Comparison of ENCODE assay signal across 16 mouse cellular contexts in the genomic region with DNA sequence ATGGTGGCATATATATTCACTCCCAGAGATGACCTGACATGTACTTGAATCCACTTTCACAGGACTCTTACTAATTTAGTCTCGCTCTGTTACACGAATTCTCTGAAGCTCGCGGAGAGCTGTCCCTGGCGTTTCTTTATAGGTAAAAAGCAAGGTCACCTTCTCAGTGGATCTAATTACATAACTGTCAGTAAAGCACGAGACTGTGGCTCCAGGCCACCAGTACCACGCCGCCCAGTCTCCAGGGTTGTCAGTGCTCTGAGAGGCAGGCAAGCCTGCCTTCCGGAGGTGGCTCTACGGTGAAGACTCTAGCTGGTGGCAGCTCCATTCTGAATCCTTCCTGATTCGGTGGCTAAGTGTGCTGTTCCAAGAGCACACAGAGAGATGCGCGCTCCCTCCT. TPM values are rescaled to one million over a fixed set of nuclear protein-coding genes. Genes with fewer than 3 reads are reported as not detected.
DNase-seq lines count a peak whose midpoint lies in the region; ATAC-seq and TF ChIP-seq lines count a peak whose summit lies in the region.
"Had no signal": no experiment of that assay in that cellular context is flagged by ENCODE, and none has a peak within 500 bp of the region (broad histone marks: within the 10 kb centered on the region; RNA-seq: fewer than 3 reads in every experiment).

No protein-coding gene starts in this region.

- H3K4me1 ChIP-seq in hindbrain, embryonic 13.5 days (replicated peaks), result 0 out of 2 replicates have a peak, but pooled peaks cover 6% of the 10 kb centered on the region
- peaks cover 18% of the 10 kb centered on the region for H3K4me1 ChIP-seq in hindbrain, embryonic 10.5 days (replicated peaks)
- H3K4me1 ChIP-seq in brown adipose tissue, adult 24 weeks (ENCODE audit: control insufficient read depth, insufficient read depth, insufficient read length, low read length), result no peaks in the 10 kb centered on the region
- no peaks in the 10 kb centered on the region for H3K4me1 ChIP-seq in heart, postnatal 0 days (ENCODE audit: control insufficient read depth, insufficient read depth)
- peaks cover 17% of the 10 kb centered on the region for H3K4me1 ChIP-seq in forebrain, embryonic 10.5 days
- H3K4me1 ChIP-seq: hindbrain, embryonic 15.5 days had no signal

- H3K36me3 ChIP-seq in hindbrain, embryonic 13.5 days, result no peaks in the 10 kb centered on the region
- no peaks in the 10 kb centered on the region for H3K36me3 ChIP-seq in hindbrain, embryonic 10.5 days
- H3K36me3 ChIP-seq in heart, postnatal 0 days (replicated peaks; ENCODE audit: control insufficient read depth, insufficient read depth, low read length), result 0 out of 2 replicates have a peak, but pooled peaks cover 4% of the 10 kb centered on the region
- no peaks in the 10 kb centered on the region for H3K36me3 ChIP-seq in forebrain, embryonic 10.5 days (replicated peaks)
- H3K36me3 ChIP-seq: embryonic facial prominence, embryonic 13.5 days; hindbrain, embryonic 15.5 days; limb, embryonic 13.5 days; neural tube, embryonic 12.5 days had no signal

- H3K4me2 ChIP-seq in hindbrain, embryonic 13.5 days, result no peak overlapping the region
- H3K4me2 ChIP-seq in heart, postnatal 0 days (ENCODE audit: low read depth, low read length), result no peak overlapping the region
- H3K4me2 ChIP-seq: embryonic facial prominence, embryonic 13.5 days; hindbrain, embryonic 15.5 days; limb, embryonic 13.5 days; neural tube, embryonic 12.5 days had no signal

- WGBS in hindbrain, embryonic 13.5 days, result 75% methylated on average over 13 of the region's 13 CpGs
- WGBS in hindbrain, embryonic 10.5 days, result 85% methylated on average over 13 of the region's 13 CpGs
- 51% methylated on average over 13 of the region's 13 CpGs for WGBS in heart, postnatal 0 days
- 89% methylated on average over 13 of the region's 13 CpGs for WGBS in forebrain, embryonic 10.5 days

- ATAC-seq in hindbrain, embryonic 13.5 days (ENCODE audit: low FRiP score), result no peak
- ATAC-seq in heart, postnatal 0 days (ENCODE audit: insufficient read depth, low read depth), result peak; percentile 71

- no peak for TF ChIP-seq EP300 in heart, postnatal 0 days (IDR thresholded peaks at IDR 0.05; ENCODE audit: low read depth)

- H3K27ac ChIP-seq in hindbrain, embryonic 13.5 days, result peak overlapping the region; percentile 35; the same call in 1 of the 2 replicates
- no peak overlapping the region for H3K27ac ChIP-seq in hindbrain, embryonic 10.5 days
- H3K27ac ChIP-seq in layer of hippocampus, adult 2 months, result peak overlapping the region; percentile 84
- 0 out of 2 replicates have a peak overlapping the region, but pooled peaks have one; percentile 8 for H3K27ac ChIP-seq in brown adipose tissue, adult 24 weeks (replicated peaks; ENCODE audit: low read depth, low read length)
- no peak overlapping the region for H3K27ac ChIP-seq in heart, postnatal 0 days (ENCODE audit: low read depth)
- no peak overlapping the region for H3K27ac ChIP-seq in forebrain, embryonic 10.5 days
- H3K27ac ChIP-seq: embryonic facial prominence, embryonic 13.5 days; hindbrain, embryonic 15.5 days; limb, embryonic 13.5 days; liver, embryonic 14.5 days; neural tube, embryonic 12.5 days had no signal

- no peak for DNase-seq in hindbrain, embryonic 10.5 days (ENCODE audit: low spot score)
- DNase-seq in layer of hippocampus, adult 2 months (ENCODE audit: low spot score in 2 of 2), result no peak
- DNase-seq in layer of hippocampus, postnatal 14 days (ENCODE audit: low spot score in 2 of 2), result no peak
- DNase-seq in heart, postnatal 0 days (ENCODE audit: low spot score), result no peak
- no peak for DNase-seq in forebrain, embryonic 10.5 days (ENCODE audit: extremely low spot score, low spot score)
- DNase-seq: adrenal gland, postnatal 25 days; cerebellum, adult 8-10 months; gastrocnemius, postnatal 36 days; spleen, adult 18-20 months had no signal

- H3K27me3 ChIP-seq in hindbrain, embryonic 13.5 days, result no peaks in the 10 kb centered on the region
- no peaks in the 10 kb centered on the region for H3K27me3 ChIP-seq in hindbrain, embryonic 10.5 days (ENCODE audit: insufficient read depth, poor library complexity, severe bottlenecking)
- H3K27me3 ChIP-seq in heart, postnatal 0 days (ENCODE audit: control insufficient read depth, insufficient read depth, low read length), result no peaks in the 10 kb centered on the region
- no peaks in the 10 kb centered on the region for H3K27me3 ChIP-seq in forebrain, embryonic 10.5 days (ENCODE audit: poor library complexity, severe bottlenecking)
- H3K27me3 ChIP-seq: embryonic facial prominence, embryonic 13.5 days; hindbrain, embryonic 15.5 days; limb, embryonic 13.5 days; neural tube, embryonic 12.5 days had no signal

- no peaks in the 10 kb centered on the region for H3K9me3 ChIP-seq in hindbrain, embryonic 13.5 days
- no peaks in the 10 kb centered on the region for H3K9me3 ChIP-seq in hindbrain, embryonic 10.5 days
- no peaks in the 10 kb centered on the region for H3K9me3 ChIP-seq in heart, postnatal 0 days (replicated peaks; ENCODE audit: control insufficient read depth, low read length)
- H3K9me3 ChIP-seq in forebrain, embryonic 10.5 days, result no peaks in the 10 kb centered on the region
- H3K9me3 ChIP-seq: embryonic facial prominence, embryonic 13.5 days; hindbrain, embryonic 15.5 days; limb, embryonic 13.5 days; neural tube, embryonic 12.5 days had no signal

- TF ChIP-seq CTCF in layer of hippocampus, adult 2 months (conservative IDR thresholded peaks at IDR 0.05), result no peak
- no peak for TF ChIP-seq CTCF in heart, postnatal 0 days (IDR thresholded peaks at IDR 0.05; ENCODE audit: low read depth)

- H3K4me3 ChIP-seq in hindbrain, embryonic 13.5 days, result no peak overlapping the region
- no peak overlapping the region for H3K4me3 ChIP-seq in hindbrain, embryonic 10.5 days
- H3K4me3 ChIP-seq in layer of hippocampus, adult 2 months, result no peak overlapping the region
- no peak overlapping the region for H3K4me3 ChIP-seq in brown adipose tissue, adult 24 weeks (ENCODE audit: insufficient read depth, low read depth, low read length)
- H3K4me3 ChIP-seq in heart, postnatal 0 days (ENCODE audit: low read depth, low read length), result no peak overlapping the region
- H3K4me3 ChIP-seq in forebrain, embryonic 10.5 days, result no peak overlapping the region
- H3K4me3 ChIP-seq: embryonic facial prominence, embryonic 13.5 days; hindbrain, embryonic 15.5 days; limb, embryonic 13.5 days; neural tube, embryonic 12.5 days had no signal

- H3K9ac ChIP-seq in hindbrain, embryonic 13.5 days, result no peak overlapping the region
- no peak overlapping the region for H3K9ac ChIP-seq in heart, postnatal 0 days (replicated peaks; ENCODE audit: low read depth, low read length)
- H3K9ac ChIP-seq: embryonic facial prominence, embryonic 13.5 days; hindbrain, embryonic 15.5 days; limb, embryonic 13.5 days; liver, embryonic 14.5 days; neural tube, embryonic 12.5 days had no signal

RNA-seq across cellular contexts. Expression of a gene that starts 43.0 kb away (rescaled TPM):
- 0.71 and 1.5 TPM in 2 replicates for polyA plus RNA-seq in hindbrain, embryonic 13.5 days (2015; fragmentation: Nextera tagmentation; extraction: Ambion mirVana)
- polyA plus RNA-seq in hindbrain, embryonic 10.5 days (2016; fragmentation: Nextera tagmentation; extraction: Ambion mirVana), result 0.39 and 0.56 TPM in 2 replicates
- 10 to 100 TPM; 58.7 to 59.4 TPM for total RNA-seq in layer of hippocampus, adult 2 months (2021)
- 10 to 100 TPM; 19.2 to 23.7 TPM for total RNA-seq in layer of hippocampus, postnatal 14 days (2021)
- polyA plus RNA-seq in brown adipose tissue, adult 24 weeks (2012; ENCODE audit: insufficient read depth, insufficient read length, missing spikeins), result 0.67 and 0.91 TPM in 2 replicates
- 12.9 and 23.3 TPM in 2 replicates for total RNA-seq in heart, postnatal 0 days (2014; rRNA removed; ENCODE audit: low replicate concordance)
- polyA plus RNA-seq in heart, postnatal 0 days (2015; fragmentation: Nextera tagmentation; extraction: Ambion mirVana), result 5.1 and 5.6 TPM in 2 replicates
- 0.30 and 0.50 TPM in 2 replicates for polyA plus RNA-seq in forebrain, embryonic 10.5 days (2016; fragmentation: Nextera tagmentation; extraction: Ambion mirVana)

Comparison
In these comparisons a context has a peak if more than half of its experiments do, and no peak if none do; other contexts are left out.
1. H3K27ac ChIP-seq: peak in hindbrain, embryonic 13.5 days (single experiment), layer of hippocampus, adult 2 months (single experiment) and brown adipose tissue, adult 24 weeks (single experiment); none in hindbrain, embryonic 10.5 days (single experiment), heart, postnatal 0 days (single experiment) and forebrain, embryonic 10.5 days (single experiment).